Mouse (Mus musculus) liver, embryonic 14.5 days (tissue): ENCODE data around the gene Scn2a.

Experiments used
- CTCF ChIP-seq: IDR thresholded peaks from 2 replicates; pipeline ENCODE4 v1.5.1; 2016; ENCODE audit warnings: antibody characterized with exemption, low read depth, control low read depth
- EP300 ChIP-seq: IDR thresholded peaks from 2 replicates; pipeline ENCODE4 v1.6.1; 2016; ENCODE audit warnings: antibody characterized with exemption, low read depth

GRCm38 (mm10) chr2:65665180-65665579, 44.6 kb downstream of the Scn2a start:
- no peak for TF ChIP-seq CTCF
- TF ChIP-seq EP300 = no peak
